Mouse (Mus musculus) liver, embryonic 14.5 days (tissue): Measurements from ENCODE around the gene Gen1.

Experiments
- CTCF ChIP-seq: IDR thresholded peaks from 2 replicates; pipeline ENCODE4 v1.5.1; 2016; ENCODE audit warnings: antibody characterized with exemption, low read depth, control low read depth
- EP300 ChIP-seq: IDR thresholded peaks from 2 replicates; pipeline ENCODE4 v1.6.1; 2016; ENCODE audit warnings: antibody characterized with exemption, low read depth

DNA sequence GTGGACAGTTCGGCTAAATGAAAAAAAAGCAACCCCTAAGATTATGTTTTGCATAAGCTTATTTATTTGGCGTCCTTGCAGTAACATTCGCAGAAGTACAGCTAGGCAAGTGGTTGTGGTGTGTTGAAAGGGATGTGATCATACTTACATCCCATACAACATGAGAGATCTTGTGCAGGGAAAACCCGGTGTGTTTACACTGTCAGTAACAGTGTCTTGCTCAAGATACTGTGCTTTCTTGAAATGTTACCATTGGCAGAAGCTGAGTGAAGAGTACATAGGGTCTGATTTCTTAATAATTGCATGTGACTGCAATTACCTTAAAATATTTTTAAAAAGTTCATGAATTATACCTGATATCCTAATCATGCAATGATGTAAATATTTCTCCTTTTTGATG lies 7.0 kb upstream of the Gen1 start:
- TF ChIP-seq EP300 (no peak), CTCF (no peak)
